Mouse (Mus musculus) thymus, postnatal 0 days (tissue): ENCODE data around the gene Misp. TPM values are rescaled to one million over a fixed set of nuclear protein-coding genes. Genes with fewer than 3 reads are reported as not detected.

Experiments
- DNase-seq: peaks from one replicate; pipeline ENCODE4 v3.0.0-alpha.2; 2015; ENCODE audit warnings: low spot score
- polyA plus RNA-seq: library from polyadenylated mRNA; unstranded; fragments of >200 nt; fragmentation: Nextera tagmentation; extraction: Ambion mirVana; gene quantifications from 2 replicates; pipeline ENCODE4 v1.2.1, GENCODE M21; 2015

Misp gene
- 7.5 and 10.5 TPM in 2 replicates for polyA plus RNA-seq

GRCm38 (mm10) chr10:79820782-79821181 is at the start of gene Misp:
TSS of gene Misp (plus strand) at chr10:79820989.
- DNase-seq, result no peak

- DNase-seq, result no peak
These were observed 48.5 kb upstream of the Misp start for GRCm38 (mm10) chr10:79772320-79772719.

- no peak for DNase-seq
These were observed 47.6 kb upstream of the Misp start for GRCm38 (mm10) chr10:79773208-79773607.

GRCm38 (mm10) chr10:79774486-79775279 is 46.1 kb upstream of the Misp start:
- DNase-seq, result no peak

DNA sequence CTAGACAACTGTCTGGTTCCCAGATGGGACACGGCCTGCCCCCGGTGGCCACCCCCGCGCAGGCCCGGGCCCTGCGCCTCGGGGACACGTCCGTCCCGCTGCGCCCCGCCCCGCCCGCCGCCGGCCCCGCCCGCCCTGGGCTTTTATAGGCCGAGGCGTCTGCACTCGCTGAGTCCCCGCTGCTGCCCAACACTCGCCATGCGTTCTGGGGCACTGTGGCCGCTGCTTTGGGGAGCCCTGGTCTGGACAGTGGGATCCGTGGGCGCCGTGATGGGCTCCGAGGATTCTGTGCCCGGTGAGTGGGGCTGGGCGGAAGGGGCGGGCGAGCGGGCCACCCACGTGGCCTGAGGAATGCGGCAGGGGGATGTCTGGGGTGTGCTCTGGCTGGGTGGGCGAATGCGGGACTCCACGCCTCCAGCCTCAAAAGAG is 43.7 kb upstream of the Misp start, which contains the start of gene Fstl3:
Gene Fstl3 (plus strand): TSS at position 170 of the 429 bp plus-strand sequence.
- DNase-seq, result no peak

- DNase-seq, result no peak
These were observed 42.8 kb upstream of the Misp start for GRCm38 (mm10) chr10:79778006-79778405.

DNA sequence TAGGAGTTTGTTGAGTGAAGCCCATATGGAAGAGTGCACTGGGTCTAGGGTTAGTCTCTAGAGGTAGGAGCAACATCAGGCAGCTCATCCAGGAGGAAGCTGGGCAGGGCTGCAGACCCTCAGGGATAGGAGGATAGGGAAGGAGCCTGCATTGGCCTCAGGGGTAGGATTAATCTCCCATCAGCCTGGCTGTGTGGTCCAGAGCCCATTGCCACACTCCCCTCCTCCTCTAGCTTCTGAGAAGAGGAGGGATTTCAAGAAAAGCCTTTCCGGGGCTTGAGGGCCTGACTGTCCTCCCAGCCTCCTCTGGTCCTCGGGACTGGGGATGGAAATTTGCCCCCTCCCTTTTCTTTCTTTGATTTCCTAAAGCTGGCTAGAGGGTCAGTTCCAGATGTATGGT is 41.6 kb upstream of the Misp start:
- no peak for DNase-seq

GRCm38 (mm10) chr10:79779784-79780663 is 40.8 kb upstream of the Misp start:
- peak; percentile 95 for DNase-seq

- DNase-seq, result peak; percentile 92
These were observed 40.1 kb upstream of the Misp start for GRCm38 (mm10) chr10:79780664-79781015.

DNA sequence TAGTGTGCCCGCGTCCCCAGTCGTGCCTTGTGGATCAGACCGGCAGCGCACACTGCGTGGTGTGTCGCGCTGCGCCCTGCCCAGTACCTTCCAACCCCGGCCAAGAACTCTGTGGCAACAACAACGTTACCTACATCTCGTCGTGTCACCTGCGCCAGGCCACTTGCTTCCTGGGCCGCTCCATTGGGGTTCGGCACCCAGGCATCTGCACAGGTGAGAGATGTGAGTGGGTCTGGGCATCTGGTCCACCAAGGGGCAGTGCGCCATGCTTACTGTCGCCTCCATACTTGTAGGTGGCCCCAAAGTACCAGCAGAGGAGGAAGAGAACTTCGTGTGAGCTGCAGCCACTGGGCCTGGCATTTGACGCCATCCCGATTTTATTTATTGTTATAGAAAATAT is 39.6 kb upstream of the Misp start:
- no peak for DNase-seq

DNA sequence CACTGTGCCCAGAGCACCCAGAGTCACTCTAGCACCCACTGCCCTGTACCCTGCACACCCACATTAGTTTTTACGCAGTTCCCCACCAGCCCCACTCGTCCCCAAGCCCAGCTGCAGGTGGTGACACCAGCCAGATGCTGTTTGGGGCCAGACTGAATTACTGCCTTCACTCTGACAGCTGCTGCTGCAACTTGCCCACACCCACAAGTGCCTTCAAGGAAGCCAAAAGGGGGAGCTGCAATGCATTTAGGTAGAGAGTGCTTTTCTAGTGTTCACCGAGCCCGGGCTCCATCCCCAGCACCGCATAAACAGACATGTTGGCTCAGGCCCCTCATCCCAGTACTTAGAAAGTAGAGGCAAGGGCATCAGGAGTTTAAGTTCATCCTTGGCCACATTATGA is 38.8 kb upstream of the Misp start:
- DNase-seq, result peak; percentile 86

DNA sequence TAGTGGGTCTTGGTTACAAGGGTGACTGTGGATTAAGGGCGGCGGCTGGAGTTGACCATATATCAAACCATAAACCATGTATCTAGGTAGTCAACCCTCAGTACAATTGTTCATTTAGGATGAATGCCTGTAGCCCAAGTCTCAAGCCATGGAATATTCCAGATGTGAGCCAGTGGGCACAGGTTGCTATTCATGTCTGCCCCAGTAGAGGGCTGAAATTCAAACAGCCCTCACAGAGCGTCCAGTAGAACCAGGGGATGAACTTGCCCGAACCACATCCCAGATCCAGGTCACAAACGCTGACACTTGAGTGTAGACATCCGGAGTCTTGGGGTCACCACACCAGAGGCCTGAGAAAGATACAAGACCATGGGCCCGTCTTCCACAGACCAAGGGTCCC is 37.7 kb upstream of the Misp start:
- DNase-seq, result no peak

DNA sequence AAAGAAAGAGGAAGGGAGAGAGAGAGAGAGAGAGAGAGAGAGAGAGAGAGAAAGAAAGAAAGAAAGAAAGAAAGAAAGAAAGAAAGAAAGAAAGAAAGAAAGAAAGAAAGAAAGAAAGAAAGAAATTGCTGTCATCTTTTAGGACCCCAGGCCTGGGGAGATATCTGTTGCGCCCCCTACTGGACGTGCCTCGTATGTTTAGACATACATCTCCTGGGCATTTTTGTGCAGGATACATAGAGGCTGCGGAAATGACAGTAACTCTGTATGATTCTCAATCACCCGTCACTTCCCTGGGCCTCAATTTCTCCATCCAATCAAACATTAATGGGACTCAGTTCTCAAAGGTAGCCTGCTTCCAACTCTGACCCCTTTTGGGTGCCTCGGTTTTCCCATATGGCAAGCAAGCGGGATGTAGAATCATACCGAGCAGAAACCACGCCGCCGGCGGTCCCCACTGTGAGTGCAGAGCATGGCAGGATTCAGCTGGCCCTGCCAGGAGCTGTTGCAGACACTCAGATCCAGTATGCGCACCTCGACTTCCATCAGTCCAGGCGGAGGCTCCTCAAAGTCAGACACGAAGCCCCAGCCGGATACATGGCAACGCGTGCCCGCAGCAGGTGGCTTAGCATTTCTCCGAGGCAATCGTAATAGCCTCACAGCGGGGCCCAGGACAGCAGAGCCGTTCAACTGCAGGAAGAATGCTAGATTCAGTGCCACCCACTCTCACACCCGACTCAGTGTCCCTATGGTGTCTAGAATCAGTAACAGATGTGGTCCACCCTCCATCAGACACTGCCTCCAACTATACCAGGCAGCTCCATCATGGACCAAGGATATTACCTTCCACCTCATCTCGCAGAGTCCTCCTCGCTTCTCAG is 36.6 kb upstream of the Misp start:
- DNase-seq, result peak; percentile 76

GRCm38 (mm10) chr10:79788386-79789158 is 32.2 kb upstream of the Misp start:
- DNase-seq, result peak; percentile 79

- DNase-seq, result peak; percentile 10
These were observed 31.2 kb upstream of the Misp start for GRCm38 (mm10) chr10:79789581-79789980.

DNA sequence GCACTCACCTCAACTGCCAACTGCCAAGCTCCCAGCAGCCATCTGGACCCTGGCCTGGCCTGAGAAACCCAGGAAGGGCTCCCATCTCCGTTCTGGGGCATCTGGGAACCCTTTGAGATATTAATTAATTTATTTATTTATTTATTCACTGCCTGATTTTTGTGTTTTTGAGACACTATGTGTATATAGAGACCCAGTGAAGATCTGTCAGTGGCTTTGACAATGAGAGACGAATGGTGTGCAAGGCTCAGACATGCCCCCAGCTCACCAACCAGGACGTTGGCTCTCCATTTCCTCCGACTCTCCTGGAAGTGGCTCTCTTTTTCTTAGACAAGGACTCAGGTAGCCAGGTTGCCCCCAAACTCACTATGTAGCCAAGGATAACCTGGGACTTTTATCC is 29.9 kb upstream of the Misp start, which contains the start of gene Prss57:
Gene Prss57 (minus strand): TSS at position 101 of the 400 bp plus-strand sequence.
- no peak for DNase-seq

- DNase-seq, result no peak
These were observed 28.3 kb upstream of the Misp start for GRCm38 (mm10) chr10:79792339-79793040.

DNA sequence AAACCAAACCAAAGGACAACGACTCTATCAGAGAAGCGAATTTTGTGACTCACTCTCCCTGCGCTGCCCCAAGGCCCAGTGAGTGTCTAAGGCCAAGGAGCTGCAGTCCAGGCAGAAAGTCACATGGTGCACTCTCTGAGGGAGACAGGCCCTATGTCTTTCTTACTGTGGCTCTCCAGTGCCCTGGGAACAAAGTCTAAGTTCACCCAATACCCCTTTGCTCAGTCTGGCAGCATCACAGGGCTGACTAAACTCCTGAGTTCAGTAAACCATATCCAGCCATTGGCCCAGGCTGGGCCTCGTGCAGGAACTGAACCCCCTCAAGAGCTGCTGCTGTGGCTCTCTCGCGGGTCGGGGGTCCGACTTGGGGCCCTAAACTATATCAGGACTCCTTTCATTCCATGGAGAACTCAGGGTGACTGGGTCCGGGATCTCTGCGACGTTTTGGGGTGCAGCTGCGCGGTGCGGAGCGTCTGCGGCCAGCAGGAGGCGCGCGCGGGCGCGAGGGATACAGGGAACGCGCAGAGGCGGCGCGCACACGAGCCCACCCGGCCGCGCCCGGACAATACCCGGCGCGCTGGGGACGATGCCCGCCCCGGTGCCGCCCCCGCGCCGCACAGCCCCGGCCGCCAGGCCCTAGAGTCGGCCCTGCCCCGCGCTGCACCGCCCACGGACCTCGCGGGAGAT is 27.6 kb upstream of the Misp start, which contains the start of gene Palm:
Gene Palm (plus strand): TSS at position 522 of the 687 bp plus-strand sequence.
- DNase-seq, result peak; percentile 83
